Mouse (Mus musculus) lung, embryonic 16.5 days (tissue): ENCODE measurements around the gene Gzma. TPM values are rescaled to one million over a fixed set of nuclear protein-coding genes. Genes with fewer than 3 reads are reported as not detected.

ENCODE experiments used
- ATAC-seq: fragments of 200-750 bp; cut with Nextera tagmentation; 2 replicates; pipeline ENCODE4 v1.8.0; 2017; ENCODE audit warnings: low read depth, mild to moderate bottlenecking, moderate library complexity
- H3K27ac ChIP-seq: fragments of 300-500 bp; sonication (generic); 2 replicates; pipeline ENCODE4 v1.5.1; 2014; ENCODE audit warnings: mild to moderate bottlenecking, control low read depth, low read length
- H3K27me3 ChIP-seq: fragments of 300-500 bp; sonication (generic); 2 replicates; pipeline ENCODE4 v1.6.1; 2014; ENCODE audit warnings: low read depth, low read length, mixed read lengths; ENCODE audit not compliant: control insufficient read depth, insufficient read depth
- H3K36me3 ChIP-seq: fragments of 300-500 bp; sonication (generic); 2 replicates; pipeline ENCODE4 v1.6.1; 2014; ENCODE audit warnings: low read length; ENCODE audit not compliant: control insufficient read depth, insufficient read depth
- H3K4me1 ChIP-seq: fragments of 300-500 bp; sonication (generic); replicated peaks from 2 replicates; pipeline ENCODE4 v1.6.1; 2014; ENCODE audit warnings: low read length, mixed read lengths; ENCODE audit not compliant: control insufficient read depth, insufficient read depth
- H3K4me2 ChIP-seq: fragments of 300-500 bp; sonication (generic); 2 replicates; pipeline ENCODE4 v1.6.1; 2014; ENCODE audit warnings: low read depth, low read length, control low read depth
- H3K4me3 ChIP-seq: fragments of 300-500 bp; sonication (generic); 2 replicates; pipeline ENCODE4 v1.5.1; 2014; ENCODE audit warnings: mild to moderate bottlenecking, low read length, control low read depth
- H3K9ac ChIP-seq: fragments of 300-500 bp; sonication (generic); 2 replicates; pipeline ENCODE4 v1.6.1; 2014; ENCODE audit warnings: low read length, control low read depth
- H3K9me3 ChIP-seq: fragments of 300-500 bp; sonication (generic); 2 replicates; pipeline ENCODE4 v1.6.1; 2016; ENCODE audit warnings: low read length; ENCODE audit not compliant: control insufficient read depth
- WGBS: fragments of 180-500 bp; shearing (Covaris S2); extraction: QIAGEN DNeasy Blood & Tissue Kit; methylation state at CpG from one replicate; pipeline ENCODE4 v1.1.7; 2014; 5-methylcytosine and 5-hydroxymethylcytosine counted together
- polyA plus RNA-seq: library from polyadenylated mRNA; unstranded; fragments of >200 nt; fragmentation: Nextera tagmentation; extraction: Ambion mirVana; gene quantifications from 2 replicates; pipeline ENCODE4 v1.2.1, GENCODE M21; 2015

Gzma gene
- 5.6 and 17.4 TPM in 2 replicates for polyA plus RNA-seq

GRCm38 (mm10) chr13:113100879-113101278 lies at the start of gene Gzma:
Gene Gzma, minus strand, starts transcription at chr13:113100981.
- H3K27me3 ChIP-seq: no peaks in the 10 kb centered on the region
- H3K4me3 ChIP-seq: no peak within 1 kb of the TSS
- H3K36me3 ChIP-seq: no peaks in the 10 kb centered on the region
- ATAC-seq: no peak
- H3K9ac ChIP-seq: no peak within 1 kb of the TSS
- 79% methylated on average over 6 of the region's 6 CpGs for WGBS
- no peaks in the 10 kb centered on the region for H3K9me3 ChIP-seq
- H3K27ac ChIP-seq: no peak within 1 kb of the TSS
- H3K4me1 ChIP-seq: no peaks in the 10 kb centered on the region
- H3K4me2 ChIP-seq: no peak within 1 kb of the TSS

- Histone ChIP-seq H3K27me3 (no peaks in the 10 kb centered on the region), H3K36me3 (no peaks in the 10 kb centered on the region), H3K4me3 (no peak overlapping the region), H3K9ac (no peak overlapping the region), H3K27ac (no peak overlapping the region), H3K9me3 (no peaks in the 10 kb centered on the region), H3K4me1 (no peaks in the 10 kb centered on the region), H3K4me2 (no peak overlapping the region)
- ATAC-seq: no peak
- 84% methylated on average over 1 of the region's 1 CpGs for WGBS
Observed at GRCm38 (mm10) chr13:113139597-113139996, 38.8 kb upstream of the Gzma start.

GRCm38 (mm10) chr13:113129974-113130373 lies 29.2 kb upstream of the Gzma start:
- Histone ChIP-seq H3K9ac (no peak overlapping the region), H3K9me3 (no peaks in the 10 kb centered on the region), H3K4me3 (no peak overlapping the region), H3K4me1 (no peaks in the 10 kb centered on the region), H3K36me3 (no peaks in the 10 kb centered on the region), H3K27me3 (no peaks in the 10 kb centered on the region), H3K27ac (no peak overlapping the region), H3K4me2 (no peak overlapping the region)
- 58% methylated on average over 1 of the region's 1 CpGs for WGBS
- no peak for ATAC-seq

- Histone ChIP-seq H3K27ac (no peak overlapping the region), H3K4me2 (no peak overlapping the region), H3K9me3 (no peaks in the 10 kb centered on the region), H3K36me3 (no peaks in the 10 kb centered on the region), H3K27me3 (no peaks in the 10 kb centered on the region), H3K4me1 (no peaks in the 10 kb centered on the region), H3K9ac (no peak overlapping the region), H3K4me3 (no peak overlapping the region)
- no peak for ATAC-seq
- WGBS: 87% methylated on average over 14 of the region's 14 CpGs
Observed at GRCm38 (mm10) chr13:113121326-113121725, 20.5 kb upstream of the Gzma start.

- H3K9me3 ChIP-seq: no peaks in the 10 kb centered on the region
- ATAC-seq: no peak
- no peak overlapping the region for H3K9ac ChIP-seq
- H3K4me1 ChIP-seq: no peaks in the 10 kb centered on the region
- H3K4me2 ChIP-seq: no peak overlapping the region
- H3K4me3 ChIP-seq: no peak overlapping the region
- 79% methylated on average over 17 of the region's 17 CpGs for WGBS
- H3K27me3 ChIP-seq: no peaks in the 10 kb centered on the region
- no peaks in the 10 kb centered on the region for H3K36me3 ChIP-seq
- no peak overlapping the region for H3K27ac ChIP-seq
Observed at GRCm38 (mm10) chr13:113120324-113121237, 19.8 kb upstream of the Gzma start.

- no peaks in the 10 kb centered on the region for H3K36me3 ChIP-seq
- peak; percentile 65 for ATAC-seq
Observed at GRCm38 (mm10) chr13:113118977-113119376, 18.2 kb upstream of the Gzma start.

GRCm38 (mm10) chr13:113104759-113105158 lies 4.0 kb upstream of the Gzma start:
- Histone ChIP-seq H3K4me2 (no peak overlapping the region), H3K9me3 (no peaks in the 10 kb centered on the region), H3K36me3 (no peaks in the 10 kb centered on the region), H3K27ac (no peak overlapping the region), H3K27me3 (no peaks in the 10 kb centered on the region), H3K4me3 (no peak overlapping the region), H3K9ac (no peak overlapping the region), H3K4me1 (no peaks in the 10 kb centered on the region)
- no peak for ATAC-seq
- WGBS: 88% methylated on average over 10 of the region's 10 CpGs

More at GRCm38 (mm10) chr13:113118977-113119376, 18.2 kb upstream of the Gzma start:
- Histone ChIP-seq H3K27ac (no peak overlapping the region), H3K4me2 (no peak overlapping the region), H3K4me3 (no peak overlapping the region), H3K9ac (no peak overlapping the region), H3K9me3 (no peaks in the 10 kb centered on the region), H3K4me1 (no peaks in the 10 kb centered on the region), H3K27me3 (no peaks in the 10 kb centered on the region)
- 16% methylated on average over 4 of the region's 4 CpGs for WGBS

GRCm38 (mm10) chr13:113101804-113102203 lies 1.0 kb upstream of the Gzma start:
- 58% methylated on average over 10 of the region's 10 CpGs for WGBS
- Histone ChIP-seq H3K4me2 (no peak overlapping the region), H3K27me3 (no peaks in the 10 kb centered on the region), H3K27ac (no peak overlapping the region), H3K4me1 (no peaks in the 10 kb centered on the region), H3K36me3 (no peaks in the 10 kb centered on the region), H3K4me3 (no peak overlapping the region), H3K9me3 (no peaks in the 10 kb centered on the region), H3K9ac (no peak overlapping the region)
- ATAC-seq: no peak

GRCm38 (mm10) chr13:113098406-113098805 lies 2.4 kb downstream of the Gzma start:
- 89% methylated on average over 2 of the region's 2 CpGs for WGBS
- no peaks in the 10 kb centered on the region for H3K36me3 ChIP-seq
- no peak overlapping the region for H3K4me3 ChIP-seq
- H3K4me1 ChIP-seq: no peaks in the 10 kb centered on the region
- H3K9me3 ChIP-seq: no peaks in the 10 kb centered on the region
- no peaks in the 10 kb centered on the region for H3K27me3 ChIP-seq
- no peak overlapping the region for H3K4me2 ChIP-seq
- ATAC-seq: no peak
- H3K27ac ChIP-seq: no peak overlapping the region
- no peak overlapping the region for H3K9ac ChIP-seq
